Mouse (Mus musculus): ENCODE measurements at regions not wholly inside any gene's neighbourhood (a gene's known extent, or its start where the extent isn't known, plus 50 kb on each side); places are given as distances from the start of the nearest gene placed in this dataset.

DNA sequence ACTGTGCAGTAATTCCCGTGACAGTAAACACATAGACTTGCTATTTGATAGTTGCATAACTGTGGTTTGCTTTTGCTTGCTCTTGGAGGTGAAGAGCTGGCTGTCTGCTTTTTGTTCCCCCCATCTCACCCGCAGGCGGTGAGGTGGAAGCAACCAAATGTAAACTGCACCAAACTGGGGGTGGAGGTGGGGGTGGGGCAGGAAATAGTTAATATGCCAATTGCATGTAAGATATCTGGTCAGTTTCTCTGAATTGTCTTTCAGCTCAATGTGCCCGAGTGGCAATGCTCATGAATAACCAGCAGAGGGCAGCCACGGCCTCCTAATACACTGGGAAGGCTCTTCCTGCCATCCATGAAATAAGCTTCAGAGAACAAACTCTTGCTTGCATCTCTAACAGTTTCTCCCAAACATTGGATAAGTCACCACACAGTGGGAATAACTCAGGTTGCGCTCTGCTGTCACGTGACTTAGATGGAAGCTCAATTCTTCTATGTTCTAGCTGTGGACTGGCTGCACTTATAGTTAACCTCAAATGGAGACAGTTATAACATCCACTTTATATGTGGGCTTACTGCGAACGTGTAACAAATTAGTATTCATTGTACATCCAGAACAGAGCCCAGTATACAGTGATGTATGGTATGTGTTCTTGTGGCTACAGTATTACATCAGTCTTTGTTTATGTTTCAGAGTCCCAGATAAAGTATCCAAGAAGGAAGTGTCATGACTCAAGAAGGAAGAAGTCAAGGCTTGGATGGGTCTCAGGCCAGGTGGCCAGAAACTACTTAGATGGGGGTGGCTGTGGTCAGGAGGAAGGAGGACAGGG lies 62.0 kb upstream of the Egflam start:
- peak; percentile 86 for TF ChIP-seq CTCF (IDR thresholded peaks at IDR 0.05; ENCODE audit: borderline replicate concordance, insufficient read depth, low read depth, low read length)
- no peak for TF ChIP-seq POLR2A (IDR thresholded peaks at IDR 0.05; ENCODE audit: borderline replicate concordance, insufficient read depth, low read length)

Data from cerebellum, adult 2 months (tissue).